Mouse (Mus musculus): ENCODE data around the gene Rtl3. TPM values are rescaled to one million over a fixed set of nuclear protein-coding genes. Genes with fewer than 3 reads are reported as not detected.

Rtl3 gene
- total and polyA plus RNA-seq, 3 experiments, result not detected

- H3K4me3 ChIP-seq (replicated peaks in 1 of 3; ENCODE audit: low read depth in 2 of 3, low read length in 2 of 3, poor library complexity in 1 of 3), result no peak overlapping the region
- no peaks in the 10 kb centered on the region for H3K27me3 ChIP-seq (replicated peaks)
- no peak overlapping the region for H3K4me2 ChIP-seq (ENCODE audit: insufficient read depth, low read depth, poor library complexity, severe bottlenecking)
- H3K27ac ChIP-seq (ENCODE audit: insufficient read depth, low read depth), result no peak overlapping the region
- no peaks in the 10 kb centered on the region for H3K4me1 ChIP-seq (ENCODE audit: control insufficient read depth in 1 of 2, insufficient read depth in 2 of 2)
- in situ Hi-C loops (cut with MboI; ENCODE audit: low pct_ligation_motif_present, low pct_unique_long_range_greater_than_20kb, low sequenced_read_pairs) (no loop called here), dilution Hi-C loops (cut with MboI; ENCODE audit: extremely low pct_ligation_motif_present, extremely low pct_unique_long_range_greater_than_20kb, low sequenced_read_pairs) (no loop called here)
- no peak for TF ChIP-seq MAX (IDR thresholded peaks at IDR 0.05; ENCODE audit: low read length)
- no peak for TF ChIP-seq SMC3 (IDR thresholded peaks at IDR 0.05; ENCODE audit: low read depth, low read length)
- no peak for TF ChIP-seq PAX5 (IDR thresholded peaks at IDR 0.05; ENCODE audit: low read length)
- TF ChIP-seq USF1 (IDR thresholded peaks at IDR 0.05; ENCODE audit: low read depth, low read length), result no peak
- no peak for TF ChIP-seq MAFK (IDR thresholded peaks at IDR 0.05; ENCODE audit: insufficient replicate concordance, low read length)
- no peak for TF ChIP-seq JUND (conservative IDR thresholded peaks at IDR 0.05; ENCODE audit: low read depth, low read length)
- no peak for TF ChIP-seq ZMIZ1 (IDR thresholded peaks at IDR 0.05; ENCODE audit: low read depth, low read length)
- no peak for TF ChIP-seq USF2 (conservative IDR thresholded peaks at IDR 0.05; ENCODE audit: low read depth, low read length)
- TF ChIP-seq MYC (IDR thresholded peaks at IDR 0.05; ENCODE audit: low read depth, low read length), result no peak
- no peak for TF ChIP-seq IRF4 (IDR thresholded peaks at IDR 0.05; ENCODE audit: low read depth, low read length)
- TF ChIP-seq TBP (conservative IDR thresholded peaks at IDR 0.05; ENCODE audit: low read depth, low read length), result no peak
- no peaks in the 10 kb centered on the region for H3K36me3 ChIP-seq (replicated peaks in 1 of 2; ENCODE audit: control insufficient read depth in 1 of 2, insufficient read depth in 1 of 2, low read length in 1 of 2)
- DNase-seq (ENCODE audit: extremely low read depth), result no peak
- no peaks in the 10 kb centered on the region for H3K79me2 ChIP-seq (replicated peaks; ENCODE audit: control insufficient read depth, extremely low read depth, insufficient read depth, poor library complexity, severe bottlenecking)
- H3K9me3 ChIP-seq (replicated peaks; ENCODE audit: low read length), result no peaks in the 10 kb centered on the region
- H3K9ac ChIP-seq (ENCODE audit: insufficient read depth, low read depth), result no peak overlapping the region
These were observed 853 bp downstream of the Rtl3 start for GRCm38 (mm10) chrX:106839591-106839990.

DNA sequence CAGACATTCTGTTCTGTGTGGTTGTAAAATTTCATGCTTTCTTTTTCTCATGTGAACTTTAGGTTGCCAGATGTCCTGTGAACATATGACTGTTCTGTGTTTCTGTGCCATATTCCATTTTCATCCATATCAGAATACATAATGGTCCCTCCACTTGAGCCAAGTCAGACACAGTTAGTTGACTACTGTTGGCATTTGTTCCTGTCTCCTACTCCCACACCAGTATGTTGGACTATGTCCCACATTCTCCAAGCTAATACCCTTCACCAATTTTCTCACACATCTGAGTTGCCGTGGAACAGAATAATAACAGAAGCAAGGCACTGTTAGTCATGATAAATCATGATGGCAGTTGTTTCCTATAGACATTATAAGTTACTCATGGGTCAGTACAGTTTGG, 9.9 kb downstream of the Rtl3 start:
- no peaks in the 10 kb centered on the region for H3K79me2 ChIP-seq (replicated peaks; ENCODE audit: control insufficient read depth, extremely low read depth, insufficient read depth, poor library complexity, severe bottlenecking)
- no peaks in the 10 kb centered on the region for H3K27me3 ChIP-seq (replicated peaks)
- H3K9me3 ChIP-seq (replicated peaks; ENCODE audit: low read length), result no peaks in the 10 kb centered on the region
- H3K27ac ChIP-seq (ENCODE audit: insufficient read depth, low read depth), result no peak overlapping the region
- dilution Hi-C loops (cut with MboI; ENCODE audit: extremely low pct_ligation_motif_present, extremely low pct_unique_long_range_greater_than_20kb, low sequenced_read_pairs), result no loop called here
- H3K36me3 ChIP-seq (replicated peaks in 1 of 2; ENCODE audit: control insufficient read depth in 1 of 2, insufficient read depth in 1 of 2, low read length in 1 of 2), result no peaks in the 10 kb centered on the region
- H3K4me3 ChIP-seq (replicated peaks in 1 of 3; ENCODE audit: low read depth in 2 of 3, low read length in 2 of 3, poor library complexity in 1 of 3), result no peak overlapping the region
- in situ Hi-C loops (cut with MboI; ENCODE audit: low pct_ligation_motif_present, low pct_unique_long_range_greater_than_20kb, low sequenced_read_pairs), result no loop called here
- no peak for DNase-seq (ENCODE audit: extremely low read depth)
- no peaks in the 10 kb centered on the region for H3K4me1 ChIP-seq (ENCODE audit: control insufficient read depth in 1 of 2, insufficient read depth in 2 of 2)
- TF ChIP-seq SMC3 (IDR thresholded peaks at IDR 0.05; ENCODE audit: low read depth, low read length), result no peak
- TF ChIP-seq ZKSCAN1 (IDR thresholded peaks at IDR 0.05; ENCODE audit: borderline replicate concordance, low read depth, low read length), result no peak
- no peak for TF ChIP-seq MXI1 (IDR thresholded peaks at IDR 0.05; ENCODE audit: low read depth, low read length)
- no peak for TF ChIP-seq CTCF (conservative IDR thresholded peaks at IDR 0.05 in 1 of 2, IDR thresholded peaks at IDR 0.05 in 1 of 2; ENCODE audit: low read depth in 2 of 2, low read length in 2 of 2)
- TF ChIP-seq RCOR1 (conservative IDR thresholded peaks at IDR 0.05; ENCODE audit: low read depth, low read length), result no peak
- TF ChIP-seq BHLHE40 (IDR thresholded peaks at IDR 0.05; ENCODE audit: low read depth, low read length), result no peak
- no peak for TF ChIP-seq JUND (conservative IDR thresholded peaks at IDR 0.05; ENCODE audit: low read depth, low read length)
- no peak for TF ChIP-seq ELF1 (IDR thresholded peaks at IDR 0.05; ENCODE audit: low read depth, low read length)
- TF ChIP-seq KAT2A (IDR thresholded peaks at IDR 0.05; ENCODE audit: insufficient replicate concordance, low read length), result no peak
- TF ChIP-seq MAX (IDR thresholded peaks at IDR 0.05; ENCODE audit: low read length), result no peak
- no peak for TF ChIP-seq UBTF (IDR thresholded peaks at IDR 0.05; ENCODE audit: low read depth, low read length)
- TF ChIP-seq HCFC1 (IDR thresholded peaks at IDR 0.05; ENCODE audit: low read depth, low read length), result no peak
- TF ChIP-seq SIN3A (IDR thresholded peaks at IDR 0.05; ENCODE audit: low read length), result no peak
- no peak for TF ChIP-seq IRF4 (IDR thresholded peaks at IDR 0.05; ENCODE audit: low read depth, low read length)
- no peak for TF ChIP-seq TCF12 (IDR thresholded peaks at IDR 0.05; ENCODE audit: low read depth, low read length)
- TF ChIP-seq MAZ (IDR thresholded peaks at IDR 0.05; ENCODE audit: low read depth, low read length), result no peak
- TF ChIP-seq USF1 (IDR thresholded peaks at IDR 0.05; ENCODE audit: low read depth, low read length), result no peak
- TF ChIP-seq GABPA (IDR thresholded peaks at IDR 0.05; ENCODE audit: insufficient replicate concordance, low read depth, low read length), result no peak
- no peak for TF ChIP-seq ZNF384 (IDR thresholded peaks at IDR 0.05; ENCODE audit: low read depth, low read length)
- H3K4me2 ChIP-seq (ENCODE audit: insufficient read depth, low read depth, poor library complexity, severe bottlenecking), result no peak overlapping the region
- no peak overlapping the region for H3K9ac ChIP-seq (ENCODE audit: insufficient read depth, low read depth)

Measured in CH12.LX (cell line).